Mouse (Mus musculus) C2C12 (cell line): Measurements from ENCODE around the gene Commd1.

Experiments used
- CEBPB ChIP-seq: IDR thresholded peaks from one replicate; pipeline ENCODE4 v1.6.1; 2011; ENCODE audit warnings: low read depth, mild to moderate bottlenecking, control low read depth, moderate library complexity
- CTCF ChIP-seq: IDR thresholded peaks from one replicate; pipeline ENCODE4 v1.5.1; 2011; ENCODE audit not compliant: control insufficient read depth, insufficient read depth, insufficient read length
- FOSL1 ChIP-seq: IDR thresholded peaks from one replicate; pipeline ENCODE4 v1.8.0; 2011; ENCODE audit warnings: mild to moderate bottlenecking, low read length; ENCODE audit not compliant: poor library complexity, insufficient read depth, severe bottlenecking
- MAX ChIP-seq: IDR thresholded peaks from one replicate; pipeline ENCODE4 v1.6.1; 2011; ENCODE audit warnings: mild to moderate bottlenecking, control low read depth
- MYOD1 ChIP-seq: IDR thresholded peaks from one replicate; pipeline ENCODE4 v1.6.1; 2011; ENCODE audit warnings: low read depth; ENCODE audit not compliant: control insufficient read depth, insufficient read length
- MYOG ChIP-seq: IDR thresholded peaks from one replicate; pipeline ENCODE4 v1.6.1; 2011; ENCODE audit not compliant: control insufficient read depth, insufficient read length; ENCODE audit errors: extremely low read depth
- USF1 ChIP-seq: IDR thresholded peaks from one replicate; pipeline ENCODE4 v1.6.1; 2011; ENCODE audit warnings: low read depth, mild to moderate bottlenecking, control low read depth, moderate library complexity

DNA sequence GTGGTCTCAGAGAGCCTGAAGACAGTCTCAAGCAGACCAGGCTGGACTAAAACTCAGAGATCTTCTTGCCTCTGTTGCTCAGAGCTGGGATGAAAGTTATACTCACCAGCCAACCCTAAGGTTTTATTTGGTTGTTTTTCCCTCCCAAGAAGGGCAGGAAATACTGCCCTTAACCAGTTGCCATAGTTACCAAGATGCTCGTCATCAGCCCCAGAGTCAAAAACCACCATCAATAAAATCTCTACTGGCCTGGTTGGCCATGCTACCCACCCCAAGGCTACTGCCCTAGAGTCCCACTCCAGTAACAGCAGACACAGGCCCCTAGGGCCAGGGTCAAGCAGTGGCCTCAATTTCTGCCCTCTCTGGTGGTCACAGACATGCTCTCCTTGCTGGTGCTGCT lies 129.7 kb downstream of the Commd1 start:
- TF ChIP-seq CTCF (no peak), MAX (no peak), FOSL1 (no peak), USF1 (no peak), MYOG (no peak), MYOD1 (no peak), CEBPB (no peak)
